Mouse (Mus musculus): Measurements from ENCODE around the gene Aldh16a1.
"Not testable (repeated sequence)": the region's sequence is repeated elsewhere in the genome, so short reads cannot be mapped to it uniquely, and the experiment has no call there.

The Aldh16a1 gene

GRCm38 (mm10) chr7:45117566-45117965 lies 36.8 kb downstream of the Aldh16a1 start:
- DNase-seq (ENCODE audit: low spot score in 2 of 2) = no peak

- no peak for DNase-seq (ENCODE audit: low spot score in 2 of 2)
Measured at GRCm38 (mm10) chr7:45113476-45113875, 40.9 kb downstream of the Aldh16a1 start.

- no peak for DNase-seq (ENCODE audit: low spot score in 2 of 2)
Measured at GRCm38 (mm10) chr7:45112529-45112928, 41.9 kb downstream of the Aldh16a1 start.

- no peak for DNase-seq (ENCODE audit: low spot score in 2 of 2)
Measured at GRCm38 (mm10) chr7:45111940-45112339, 42.4 kb downstream of the Aldh16a1 start.

GRCm38 (mm10) chr7:45110089-45110488 lies 44.3 kb downstream of the Aldh16a1 start:
- DNase-seq (ENCODE audit: low spot score in 2 of 2) = not testable (repeated sequence)

GRCm38 (mm10) chr7:45107052-45107645 lies 47.2 kb downstream of the Aldh16a1 start:
- no peak for DNase-seq (ENCODE audit: low spot score in 2 of 2)

GRCm38 (mm10) chr7:45106441-45106840 lies 47.9 kb downstream of the Aldh16a1 start:
- no peak for DNase-seq (ENCODE audit: low spot score in 2 of 2)

GRCm38 (mm10) chr7:45105491-45105890 lies 48.9 kb downstream of the Aldh16a1 start:
- DNase-seq (ENCODE audit: low spot score in 2 of 2) = no peak

- DNase-seq (ENCODE audit: low spot score in 2 of 2) = no peak
Measured at GRCm38 (mm10) chr7:45104941-45105340, 49.4 kb downstream of the Aldh16a1 start.

GRCm38 (mm10) chr7:45103652-45104180 lies 50.7 kb downstream of the Aldh16a1 start, which contains the start of gene Fcgrt:
Gene Fcgrt (minus strand): TSS chr7:45103851.
- DNase-seq (ENCODE audit: low spot score in 2 of 2) = peak; percentile 58 to 61

- DNase-seq (ENCODE audit: low spot score in 2 of 2) = no peak
Measured at GRCm38 (mm10) chr7:45102940-45103585, 51.3 kb downstream of the Aldh16a1 start.

GRCm38 (mm10) chr7:45102441-45102840 lies 51.9 kb downstream of the Aldh16a1 start:
- DNase-seq (ENCODE audit: low spot score in 2 of 2) = no peak

- no peak for DNase-seq (ENCODE audit: low spot score in 2 of 2)
Measured at GRCm38 (mm10) chr7:45100046-45100445, 54.3 kb downstream of the Aldh16a1 start.

- no peak for DNase-seq (ENCODE audit: low spot score in 2 of 2)
Measured at GRCm38 (mm10) chr7:45098541-45099240, 55.7 kb downstream of the Aldh16a1 start.

GRCm38 (mm10) chr7:45097479-45097878 lies 56.9 kb downstream of the Aldh16a1 start:
- DNase-seq (ENCODE audit: low spot score in 2 of 2) = no peak

GRCm38 (mm10) chr7:45095965-45096364 lies 58.4 kb downstream of the Aldh16a1 start:
- DNase-seq (ENCODE audit: low spot score in 2 of 2) = not testable (repeated sequence)

GRCm38 (mm10) chr7:45095367-45095766 lies 59.0 kb downstream of the Aldh16a1 start:
- no peak for DNase-seq (ENCODE audit: low spot score in 2 of 2)

GRCm38 (mm10) chr7:45094121-45094520 lies 60.3 kb downstream of the Aldh16a1 start:
- no peak for DNase-seq (ENCODE audit: low spot score in 2 of 2)

- DNase-seq (ENCODE audit: low spot score in 2 of 2) = no peak
Measured at GRCm38 (mm10) chr7:45093516-45093905, 60.9 kb downstream of the Aldh16a1 start.

- no peak for DNase-seq (ENCODE audit: low spot score in 2 of 2)
Measured at GRCm38 (mm10) chr7:45092828-45093515, 61.4 kb downstream of the Aldh16a1 start.

- DNase-seq (ENCODE audit: low spot score in 2 of 2) = peak; percentile 66 to 70
Measured at GRCm38 (mm10) chr7:45092048-45092447, 62.3 kb downstream of the Aldh16a1 start, which contains the start of gene Rcn3. Gene Rcn3 (minus strand): TSS chr7:45092221.

Measured in frontal cortex, postnatal 10 days (tissue).